Mouse (Mus musculus) CD4-positive, CD25-positive, alpha-beta regulatory T cell, adult 4 months (primary cell): Measurements from ENCODE around the gene P2ry13. TPM values are rescaled to one million over a fixed set of nuclear protein-coding genes. Genes with fewer than 3 reads are reported as not detected.

ENCODE experiments used
- ATAC-seq: one replicate; pipeline ENCODE4 v1.8.0; 2017
- polyA plus RNA-seq, 2 experiments: library from polyadenylated mRNA; unstranded; fragments of 100-300 nt; shearing (Covaris generic); gene quantifications; one replicate each; pipeline ENCODE4 v1.2.1; 2017

The P2ry13 gene
- polyA plus RNA-seq, 2 experiments from 2014 or later, result 0.67 to 0.71 TPM

GRCm38 (mm10) chr3:59194938-59195337 lies 15.7 kb downstream of the P2ry13 start, which contains the start of gene Gpr87:
Gpr87 (minus strand) TSS chr3:59195104.
- ATAC-seq, result no peak

- ATAC-seq, result no peak
Observed at GRCm38 (mm10) chr3:59194099-59194498, 16.6 kb downstream of the P2ry13 start.

GRCm38 (mm10) chr3:59191674-59192073 lies 19.0 kb downstream of the P2ry13 start:
- ATAC-seq, result no peak

- ATAC-seq, result no peak
Observed at GRCm38 (mm10) chr3:59187336-59187735, 23.3 kb downstream of the P2ry13 start.

- ATAC-seq, result no peak
Observed at GRCm38 (mm10) chr3:59185662-59186061, 25.0 kb downstream of the P2ry13 start.

- no peak for ATAC-seq
Observed at GRCm38 (mm10) chr3:59182129-59182528, 28.6 kb downstream of the P2ry13 start.

- ATAC-seq, result no peak
Observed at GRCm38 (mm10) chr3:59181134-59181533, 29.5 kb downstream of the P2ry13 start.

GRCm38 (mm10) chr3:59176871-59177270 lies 33.8 kb downstream of the P2ry13 start:
- ATAC-seq, result no peak

- ATAC-seq, result peak; percentile 58
Observed at GRCm38 (mm10) chr3:59175234-59175633, 35.4 kb downstream of the P2ry13 start.

GRCm38 (mm10) chr3:59174426-59175154 lies 36.1 kb downstream of the P2ry13 start:
- no peak for ATAC-seq

- no peak for ATAC-seq
Observed at GRCm38 (mm10) chr3:59169921-59170627, 40.6 kb downstream of the P2ry13 start.

GRCm38 (mm10) chr3:59169215-59169614 lies 41.5 kb downstream of the P2ry13 start:
- no peak for ATAC-seq

- ATAC-seq, result no peak
Observed at GRCm38 (mm10) chr3:59168476-59168875, 42.2 kb downstream of the P2ry13 start.

GRCm38 (mm10) chr3:59167417-59168054 lies 43.1 kb downstream of the P2ry13 start:
- no peak for ATAC-seq

GRCm38 (mm10) chr3:59160465-59160864 lies 50.2 kb downstream of the P2ry13 start:
- ATAC-seq, result no peak

Other genes with a start within 250 kb of the P2ry13 start
- gene Med12l, start 205.1 kb downstream of the P2ry13 start, polyA plus RNA-seq, result under 1 TPM; 0.50 to 0.61 TPM
- 10 to 100 TPM; 37.2 to 38.7 TPM for gene Gpr171, start 109.1 kb downstream of the P2ry13 start, polyA plus RNA-seq
- 1 to 10 TPM; 4.8 to 5.2 TPM for gene P2ry14, start 57.3 kb downstream of the P2ry13 start, polyA plus RNA-seq
- not detected for gene Gpr87, start 15.8 kb downstream of the P2ry13 start, polyA plus RNA-seq
- gene P2ry12, start 52.0 kb upstream of the P2ry13 start, polyA plus RNA-seq, result under 1 TPM in 1 of 2 experiments, not detected in 1; 0.48 TPM
- gene Igsf10, start 133.5 kb upstream of the P2ry13 start, polyA plus RNA-seq, result not detected